Mouse (Mus musculus): Measurements from ENCODE around the gene Tgif2. TPM values are rescaled to one million over a fixed set of nuclear protein-coding genes. Genes with fewer than 3 reads are reported as not detected.
A peak's percentile ranks its signal among the peaks of the same experiment; 100 is the strongest.
"Not testable (repeated sequence)": the region's sequence is repeated elsewhere in the genome, so short reads cannot be mapped to it uniquely, and the experiment has no call there.

Gene Tgif2
- total RNA-seq, 2 experiments from 2014 or later, result 1.8 to 2.4 TPM

DNA sequence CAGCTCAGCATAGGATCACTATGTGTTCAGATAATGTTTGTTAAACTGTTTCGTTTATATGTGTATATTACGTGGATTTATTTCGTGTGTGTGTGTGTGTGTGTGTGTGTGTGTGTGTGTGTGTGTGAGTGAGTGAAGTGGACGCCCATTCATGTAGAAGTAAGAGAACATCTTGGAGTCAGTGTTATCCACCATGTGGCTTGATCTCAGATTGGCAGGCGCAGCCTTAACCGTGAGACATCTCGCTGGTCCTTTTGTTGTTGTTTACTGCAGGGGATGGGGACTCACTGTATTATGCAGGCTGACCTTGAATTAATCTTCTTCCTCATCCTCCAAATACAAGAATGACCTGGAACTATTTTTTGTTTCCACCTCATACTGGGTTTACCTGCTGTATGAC lies 29.7 kb downstream of the Tgif2 start:
- intact Hi-C loops (cut with DNase I), result no loop called here

DNA sequence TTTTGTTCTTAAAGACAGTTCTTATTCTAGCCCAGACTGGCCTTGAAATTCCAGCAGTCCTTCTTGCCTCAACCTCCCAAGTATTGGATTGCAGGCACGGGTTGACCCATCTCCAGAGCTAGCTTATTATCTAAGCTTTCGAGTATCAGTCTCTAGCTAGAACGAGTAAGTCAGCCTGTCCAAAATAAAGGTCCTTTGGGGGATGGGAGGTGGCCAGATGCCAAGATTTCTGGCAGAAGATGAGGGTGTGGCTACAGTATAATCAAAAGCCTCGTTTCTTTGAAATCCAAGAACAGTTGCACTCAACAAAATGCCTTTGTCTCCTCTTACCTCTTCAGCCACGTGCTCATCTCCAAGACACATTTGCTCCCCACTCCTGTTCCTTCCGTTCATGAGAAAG lies 30.7 kb downstream of the Tgif2 start:
- peak; percentile 50 to 62 for DNase-seq
- intact Hi-C loops (cut with DNase I), result loop anchor here (5.0 kb wide), 1 partner anchor 212 kb away; no protein-coding TSS in a partner anchor

More for the DNA sequence above, 29.7 kb downstream of the Tgif2 start:
- no peak for DNase-seq

DNA sequence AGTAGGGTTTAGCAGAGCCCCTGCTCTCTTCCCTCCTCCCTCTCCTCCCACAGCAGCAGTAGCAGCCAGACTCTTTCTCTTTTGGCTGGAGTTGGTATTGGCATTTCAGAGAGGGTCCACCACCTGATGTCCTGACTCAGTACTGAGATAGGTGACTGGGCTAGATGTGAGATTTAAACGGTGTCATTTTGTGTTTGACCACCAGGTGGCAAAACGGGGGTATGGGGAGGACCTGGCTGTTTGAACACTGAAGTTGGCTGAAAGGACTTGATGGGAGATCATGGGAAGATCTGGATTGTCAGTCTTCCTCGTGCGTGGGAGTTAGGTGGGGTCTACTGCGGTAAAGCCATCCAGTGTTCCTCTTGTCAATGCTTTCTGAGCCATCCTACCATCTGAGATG lies 33.8 kb downstream of the Tgif2 start:
- intact Hi-C loops (cut with DNase I), result loop anchor here (2.0 to 5.0 kb wide), 2 partner anchors 123 to 209 kb away; no protein-coding TSS in a partner anchor
- DNase-seq, result peak; percentile 41 to 69

DNA sequence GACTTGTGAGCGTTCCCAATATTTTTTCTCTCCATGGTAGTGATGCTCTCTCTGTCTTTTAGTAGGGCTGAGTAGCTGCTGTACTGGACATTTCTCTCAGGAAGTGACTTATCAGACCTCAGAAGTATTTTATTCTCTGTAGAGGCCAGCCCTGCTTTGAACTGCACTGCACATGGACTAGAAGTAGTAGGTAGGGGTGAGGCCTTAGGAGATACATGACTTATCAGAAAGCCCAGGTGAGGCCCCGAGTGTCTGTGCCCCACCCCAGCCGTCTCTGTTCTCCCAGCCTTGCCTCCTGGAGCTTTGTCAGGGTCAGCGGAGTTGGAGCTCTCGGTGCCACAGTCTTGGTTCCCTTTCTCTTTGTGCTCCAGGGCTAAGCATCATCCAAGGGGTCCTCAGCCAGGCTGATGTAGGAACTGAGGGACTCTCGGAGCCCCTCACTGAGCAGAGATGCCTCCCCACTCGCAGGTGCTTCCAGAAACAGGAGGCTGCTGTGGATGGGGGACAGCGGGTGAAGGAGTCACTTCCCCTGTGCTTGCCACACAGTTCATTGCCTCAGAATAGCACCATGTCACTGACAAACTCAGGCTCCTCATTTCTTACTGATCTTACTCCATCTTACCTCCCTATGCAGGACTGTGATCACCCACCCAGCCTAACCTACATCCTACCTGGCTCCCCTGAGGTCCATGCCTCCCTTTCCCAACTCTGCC lies 34.4 kb downstream of the Tgif2 start:
- DNase-seq, result no peak
- intact Hi-C loops (cut with DNase I), result loop anchor here (5.0 kb wide), 1 partner anchor 208 kb away; no protein-coding TSS in a partner anchor

DNA sequence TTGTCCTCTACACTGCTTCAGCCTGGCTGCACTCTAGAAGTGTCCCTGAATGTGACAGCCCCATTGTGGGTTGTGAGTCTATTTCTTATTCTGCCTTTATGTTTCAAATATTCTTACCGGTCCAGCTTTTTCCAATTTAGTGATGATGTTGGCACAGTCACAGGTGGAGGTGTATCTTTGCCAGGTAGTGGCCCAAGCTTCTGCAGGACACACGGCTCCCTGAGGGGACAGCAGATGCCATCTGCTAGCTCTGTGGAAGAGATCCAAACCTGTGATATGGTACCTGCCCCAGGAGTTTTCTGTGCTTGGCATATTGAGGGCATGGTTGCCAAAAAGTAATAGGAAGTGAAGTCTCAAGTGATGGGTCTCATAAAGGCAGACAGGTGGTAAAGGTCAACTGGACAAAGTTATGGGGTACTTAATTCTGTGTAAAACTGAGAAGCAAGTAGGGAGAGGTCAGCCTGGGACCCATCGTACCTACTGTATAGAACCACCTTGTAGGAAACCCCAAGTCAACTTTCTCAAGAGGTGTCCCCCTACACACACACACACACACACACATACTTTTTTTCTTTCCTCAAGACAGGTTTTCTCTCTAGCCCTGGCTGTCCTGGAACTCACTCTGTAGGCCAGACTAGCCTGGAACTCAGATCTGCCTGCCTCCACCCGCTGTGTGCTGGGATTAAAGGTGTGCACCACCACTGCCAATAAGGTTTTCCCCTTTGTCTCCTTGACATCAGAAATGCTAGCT lies 35.1 kb downstream of the Tgif2 start:
- intact Hi-C loops (cut with DNase I), result loop anchor here (5.0 kb wide), 1 partner anchor 207 kb away; no protein-coding TSS in a partner anchor
- no peak for DNase-seq

DNA sequence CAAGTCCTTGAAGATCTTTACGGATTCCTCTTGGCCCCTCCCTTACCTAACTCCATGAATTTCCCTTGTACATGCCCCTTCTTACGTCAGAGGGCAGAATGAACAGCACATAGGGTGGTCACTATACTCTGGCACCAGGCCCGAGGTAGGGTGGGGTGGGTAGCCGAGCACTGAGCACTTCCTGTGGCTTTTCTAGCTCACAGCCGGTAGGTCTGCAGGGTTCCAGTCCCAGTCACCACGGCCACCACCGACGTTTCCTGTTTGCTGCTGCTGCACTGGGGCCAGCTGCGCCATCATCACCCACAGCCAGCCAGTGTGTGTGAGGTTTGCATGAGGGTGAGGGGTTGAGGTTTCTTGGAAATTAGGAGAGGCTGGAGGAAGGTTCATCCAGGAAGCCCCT lies 37.9 kb downstream of the Tgif2 start:
- intact Hi-C loops (cut with DNase I), result no loop called here
- peak; percentile 12 to 13 for DNase-seq

DNA sequence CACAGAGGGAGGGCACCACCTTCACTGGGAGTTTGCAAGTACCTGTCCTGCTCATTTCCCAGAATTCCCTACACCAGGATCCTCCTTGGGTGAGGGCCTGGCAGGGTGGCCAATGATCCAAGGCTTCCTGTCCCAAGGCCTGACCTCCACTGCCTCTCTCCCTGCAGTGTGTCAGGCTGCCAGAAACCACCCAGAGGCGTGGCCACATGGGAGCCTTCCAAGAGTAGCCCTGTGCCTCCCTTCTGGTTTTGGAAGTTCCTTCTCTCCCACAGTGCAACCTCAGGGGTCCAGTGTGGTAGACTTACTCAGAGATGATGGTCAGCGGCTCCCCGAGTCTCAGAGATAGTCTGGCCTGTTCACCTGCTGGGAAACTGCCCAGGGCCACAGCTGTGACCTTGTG lies 39.7 kb downstream of the Tgif2 start:
- peak; percentile 10 to 18 for DNase-seq
- intact Hi-C loops (cut with DNase I), result no loop called here

DNA sequence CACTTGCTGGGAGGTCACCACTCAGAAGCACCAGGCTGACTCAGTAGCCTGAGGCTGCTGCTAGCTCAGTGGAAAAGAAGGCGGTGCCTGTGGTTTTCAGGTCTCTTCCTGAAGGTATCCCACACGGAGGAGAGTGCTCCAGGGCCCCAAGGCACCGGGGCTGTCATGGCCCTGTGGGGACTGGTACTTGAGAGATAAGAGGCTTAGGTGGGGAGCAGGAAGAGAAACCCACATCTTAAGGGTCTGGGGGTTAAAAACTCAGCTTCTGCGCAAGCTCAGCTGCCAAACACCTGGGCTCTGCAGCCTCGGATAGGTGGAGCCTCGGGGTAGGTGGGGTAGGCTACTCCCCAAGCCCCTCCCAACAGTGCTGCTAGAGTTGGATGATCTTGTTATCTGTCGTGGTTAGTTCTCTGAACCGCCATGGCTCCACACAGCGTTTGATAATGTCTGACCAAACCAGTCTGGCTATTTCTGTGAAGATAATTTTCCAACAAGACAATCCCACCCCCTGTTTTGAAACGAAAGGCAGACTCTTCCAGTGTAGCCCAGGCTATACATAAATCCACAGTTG lies 42.7 kb downstream of the Tgif2 start:
- no peak for DNase-seq
- intact Hi-C loops (cut with DNase I), result no loop called here

DNA sequence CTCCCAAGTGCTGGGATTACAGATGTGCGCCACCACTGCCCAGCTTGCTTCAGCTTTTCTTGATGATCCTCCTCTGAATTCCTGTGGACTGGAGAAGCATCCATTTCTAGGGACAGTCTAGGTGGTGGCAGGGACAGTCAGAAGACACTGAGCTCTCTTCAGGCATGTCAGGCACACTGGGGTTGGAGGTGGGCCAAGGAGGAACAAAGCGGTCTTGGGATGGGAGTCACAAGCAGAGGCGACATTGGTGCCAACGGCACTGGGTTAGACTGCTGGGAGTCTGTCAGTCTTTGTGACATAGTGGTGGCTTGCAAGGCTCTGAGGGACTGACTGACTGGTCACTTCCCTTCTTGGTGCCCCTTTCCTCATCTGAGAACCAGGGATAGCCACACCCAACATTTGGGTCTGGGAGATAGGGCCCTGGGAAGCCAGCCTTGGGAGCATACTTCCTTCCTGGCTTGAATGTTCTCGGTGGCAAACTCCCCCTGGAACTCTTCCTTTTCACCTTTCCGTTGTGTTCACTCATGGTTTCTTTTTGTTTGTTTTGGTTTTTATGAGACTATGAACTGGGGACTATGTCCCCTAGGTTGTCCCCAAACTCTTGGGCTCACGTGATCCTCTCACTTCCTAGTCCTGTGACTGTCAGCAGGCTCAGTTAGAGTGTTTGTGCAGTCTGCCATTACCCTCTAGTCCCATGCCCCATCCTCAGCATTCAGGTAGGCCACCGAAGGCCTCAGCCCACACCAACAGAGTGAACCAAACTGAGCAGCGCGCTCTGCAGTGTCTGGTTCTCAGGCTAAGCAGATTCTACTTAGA lies 44.8 kb downstream of the Tgif2 start:
- no peak for DNase-seq
- intact Hi-C loops (cut with DNase I), result no loop called here

DNA sequence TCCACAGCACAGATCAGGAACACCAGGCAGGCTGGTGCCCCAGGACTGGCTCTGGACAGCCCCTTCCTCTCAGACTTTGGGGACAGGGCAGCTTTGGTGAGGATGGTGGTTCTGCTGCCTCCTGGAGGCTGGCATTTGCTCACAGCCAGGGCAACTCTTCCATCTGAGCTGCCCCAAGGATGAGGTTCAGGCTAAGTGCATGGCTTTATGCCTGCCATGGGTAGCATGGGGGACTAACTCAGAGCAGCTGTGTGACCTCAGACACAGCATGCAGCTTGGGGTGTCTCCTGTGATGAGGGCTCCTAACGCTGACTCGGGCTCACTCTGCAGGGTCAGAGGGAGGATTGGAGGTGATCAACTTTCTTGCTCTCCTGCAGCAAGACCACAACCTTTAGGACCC lies 45.9 kb downstream of the Tgif2 start:
- intact Hi-C loops (cut with DNase I); DNase-seq: not testable (repeated sequence)

DNA sequence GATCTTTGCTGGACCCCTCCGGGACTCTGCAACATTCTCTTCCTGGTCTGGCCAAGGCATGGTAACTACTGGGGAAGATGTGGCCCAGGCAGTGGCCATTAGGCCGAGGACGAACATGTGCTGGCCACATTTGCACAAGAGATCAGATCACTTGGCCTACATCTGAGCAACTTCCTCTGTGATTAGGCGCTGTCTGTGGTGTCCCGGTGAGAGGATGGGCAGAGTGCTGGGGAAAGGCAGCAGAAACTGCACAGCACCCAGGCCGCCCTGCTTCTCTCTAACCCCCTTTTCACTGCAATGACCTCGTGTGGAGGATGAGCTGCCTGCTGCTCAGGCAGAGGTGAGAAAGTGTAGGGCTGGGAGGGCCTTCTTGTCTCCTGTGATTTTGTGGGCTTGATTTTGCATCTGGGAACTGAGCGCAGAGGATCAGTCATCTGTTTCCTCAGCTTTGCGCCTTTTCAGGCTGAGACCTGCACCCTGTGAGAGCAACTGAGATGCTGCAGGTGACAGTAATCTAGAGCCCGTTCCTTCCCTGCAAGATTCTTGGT lies 46.4 kb downstream of the Tgif2 start:
- DNase-seq, result no peak
- intact Hi-C loops (cut with DNase I), result no loop called here

DNA sequence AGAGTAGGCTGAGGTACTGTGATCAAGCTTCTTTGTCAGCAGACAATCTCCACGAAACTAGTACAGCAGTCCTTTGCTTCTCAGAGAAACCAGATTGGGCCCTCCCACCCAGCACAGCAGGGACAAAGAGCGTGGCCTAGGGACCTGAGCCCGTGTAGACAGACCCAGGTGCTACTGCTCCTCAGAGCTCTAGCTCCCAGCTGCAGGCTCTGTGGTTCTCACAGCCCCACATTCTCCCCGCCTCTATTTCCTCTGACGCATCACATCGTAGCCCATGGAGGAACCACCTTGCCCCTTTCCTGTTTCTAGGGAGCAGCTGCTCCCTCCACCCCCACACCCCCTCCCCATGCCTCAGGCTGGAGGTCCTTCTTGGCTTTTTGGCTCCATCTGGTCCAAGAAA lies 47.2 kb downstream of the Tgif2 start, which contains the start of gene Sla2:
TSS of gene Sla2 (minus strand) at position 176 of the 400 bp plus-strand sequence.
- intact Hi-C loops (cut with DNase I), result no loop called here
- DNase-seq, result no peak

DNA sequence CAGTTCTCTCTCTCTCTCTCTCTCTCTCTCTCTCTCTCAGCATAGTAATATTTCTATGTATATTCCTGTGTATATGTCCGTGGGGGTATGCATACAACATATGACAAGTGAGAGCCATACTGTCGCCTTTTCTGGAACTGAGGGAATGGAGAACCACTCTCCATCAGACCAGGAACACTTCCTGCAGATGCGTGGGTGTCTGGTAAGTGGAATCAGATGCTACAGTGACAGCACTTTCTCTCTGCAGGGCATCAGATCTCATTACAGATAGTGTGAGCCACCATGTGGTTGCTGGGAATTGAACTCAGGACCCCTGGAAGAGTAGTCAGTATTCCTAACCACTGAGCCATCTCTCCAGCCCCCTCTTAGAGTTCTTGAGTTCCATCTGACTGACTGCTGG lies 48.7 kb downstream of the Tgif2 start:
- no peak for DNase-seq
- intact Hi-C loops (cut with DNase I), result no loop called here

DNA sequence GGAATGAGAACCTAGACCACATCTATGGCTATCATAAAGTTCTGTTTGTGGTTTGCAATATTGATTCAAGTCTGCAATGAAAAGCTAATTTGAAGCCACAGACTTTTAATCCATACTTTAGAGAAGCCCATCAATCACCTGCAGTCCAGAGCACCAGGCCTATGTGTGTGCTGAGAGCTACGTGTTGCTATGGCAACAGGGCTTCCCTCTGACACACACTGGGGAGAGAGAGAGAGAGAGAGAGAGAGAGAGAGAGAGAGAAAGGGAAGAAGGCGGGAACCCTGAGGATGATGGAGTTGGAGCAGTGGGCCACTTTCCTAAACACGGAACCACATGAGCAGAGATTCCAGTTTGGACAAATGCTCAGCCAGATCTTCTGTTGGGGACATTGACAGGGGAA lies 52.4 kb downstream of the Tgif2 start:
- no peak for DNase-seq
- intact Hi-C loops (cut with DNase I), result no loop called here

DNA sequence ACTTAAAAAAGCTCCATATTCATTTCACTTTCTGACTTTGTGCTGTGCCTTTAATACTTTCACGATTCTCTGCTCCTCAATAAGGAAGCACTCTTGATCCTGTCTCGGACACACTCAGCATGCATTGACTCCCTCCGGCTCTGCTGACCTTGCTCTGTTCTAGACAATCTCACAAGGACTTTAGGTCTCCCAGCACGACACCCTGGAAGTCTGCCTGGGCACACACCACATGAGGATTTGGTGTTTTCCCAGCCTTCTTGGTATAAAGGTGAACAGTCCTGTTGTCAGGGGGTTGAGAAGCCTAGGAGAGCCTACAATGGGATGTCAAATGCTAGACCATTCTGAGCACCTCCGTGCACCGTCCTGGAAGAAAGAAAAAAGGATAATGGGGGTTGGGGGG lies 53.0 kb downstream of the Tgif2 start:
- intact Hi-C loops (cut with DNase I), result no loop called here
- DNase-seq, result no peak

DNA sequence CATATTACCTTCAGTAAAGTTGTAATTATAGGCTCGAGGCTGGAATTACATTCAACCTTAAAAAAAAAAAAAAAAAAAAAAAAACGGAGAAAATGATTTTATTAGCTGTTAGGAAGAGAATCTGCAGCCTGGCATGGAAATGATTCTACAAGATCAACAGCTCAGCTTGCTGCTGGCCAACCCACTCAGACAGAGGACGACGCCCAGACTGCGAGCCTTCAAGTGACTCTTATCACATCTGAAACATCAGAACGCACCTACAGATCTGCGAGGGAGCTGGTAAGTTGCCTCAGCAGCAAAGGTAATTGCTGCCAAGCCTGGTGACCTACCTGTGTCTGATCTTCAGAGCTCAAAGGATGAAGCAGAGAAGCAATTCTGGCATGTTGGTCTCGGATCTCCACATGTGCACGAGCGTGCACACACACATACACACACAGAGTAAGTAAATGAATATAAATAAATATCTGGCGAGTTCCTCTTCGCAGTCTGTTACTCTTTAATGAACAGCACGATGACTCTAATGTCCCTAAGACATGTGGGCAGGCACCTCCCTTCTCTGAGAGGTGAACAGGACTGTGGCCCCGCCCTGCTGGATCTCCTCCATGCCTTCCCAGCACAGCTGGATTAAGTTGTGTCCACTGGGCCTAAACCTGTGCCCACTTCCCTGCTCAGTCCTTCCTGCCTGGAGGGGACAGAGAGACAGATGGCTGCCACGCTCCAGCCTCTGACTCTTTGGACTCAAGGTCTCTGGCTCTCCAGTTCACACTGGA lies 54.9 kb downstream of the Tgif2 start:
- no peak for DNase-seq
- intact Hi-C loops (cut with DNase I), result no loop called here

DNA sequence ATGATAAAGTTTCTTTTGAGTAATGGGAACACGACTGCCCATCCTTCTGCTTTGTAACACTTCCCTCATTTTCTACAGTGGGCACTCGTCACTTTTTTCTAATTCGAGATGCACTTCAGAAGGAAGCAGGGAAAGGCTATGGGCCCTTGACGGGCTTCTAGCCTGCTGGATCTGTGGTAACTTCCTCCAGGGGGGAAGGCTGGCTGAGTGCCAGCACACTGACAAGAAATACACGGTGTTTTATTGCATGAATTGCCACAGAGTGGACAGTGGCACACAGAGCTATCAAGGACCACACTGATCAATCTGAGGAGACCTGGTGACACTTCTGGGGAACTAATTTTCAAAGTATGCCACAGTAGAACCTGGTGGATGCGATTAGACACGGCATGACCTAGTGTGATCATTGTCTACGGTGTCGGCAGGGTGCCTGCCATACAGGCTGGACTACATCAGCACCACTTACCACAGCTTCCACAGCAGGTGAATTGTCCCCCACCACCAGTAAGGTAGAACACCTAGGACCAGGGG lies 56.6 kb downstream of the Tgif2 start:
- intact Hi-C loops (cut with DNase I), result no loop called here
- no peak for DNase-seq

DNA sequence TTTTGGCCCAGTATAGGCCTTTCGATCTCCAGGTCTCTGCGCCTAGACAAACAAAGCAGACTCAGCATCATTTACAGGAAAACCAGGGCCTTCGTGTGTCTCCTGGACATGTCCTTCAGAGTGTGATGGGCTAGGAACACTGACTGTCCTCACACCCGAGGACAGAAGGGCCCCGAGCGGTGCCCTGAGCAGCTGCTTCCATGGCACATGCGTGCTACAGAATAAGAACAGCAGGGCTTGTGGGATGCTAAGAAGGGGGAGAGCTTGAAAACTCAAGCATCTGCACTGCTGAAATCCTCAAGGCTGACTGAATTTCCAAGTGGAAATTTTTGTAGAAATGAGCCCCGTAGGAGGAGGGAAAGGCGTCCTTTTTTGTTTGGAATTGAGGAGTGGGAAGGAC lies 57.2 kb downstream of the Tgif2 start:
- no peak for DNase-seq
- intact Hi-C loops (cut with DNase I), result no loop called here

DNA sequence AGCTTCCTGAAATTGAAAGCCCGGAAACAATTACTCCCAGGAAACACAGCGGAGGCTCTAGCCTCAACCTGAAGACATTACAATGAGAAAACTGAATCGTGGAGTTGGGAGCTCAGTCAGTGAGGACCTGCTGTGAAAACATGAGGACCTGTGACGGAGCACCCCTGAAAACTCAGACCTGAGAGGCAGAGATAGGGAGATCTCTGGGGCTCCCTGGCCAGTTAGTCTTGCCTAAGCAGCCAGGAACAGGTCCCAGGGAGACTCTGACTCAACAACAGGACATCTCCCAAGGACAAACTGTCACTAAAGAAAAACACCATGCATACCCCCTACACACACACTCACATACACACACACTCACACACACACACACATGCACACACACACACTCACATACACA lies 58.6 kb downstream of the Tgif2 start:
- DNase-seq, result no peak
- intact Hi-C loops (cut with DNase I), result no loop called here

All from heart, postnatal 14 days (tissue).